Mouse (Mus musculus) right cerebral cortex, postnatal 14 days (tissue): ENCODE results near the gene Gm4881.
A peak's percentile ranks its signal among the peaks of the same experiment; 100 is the strongest.

Experiments used
- DNase-seq: peaks from one replicate; pipeline ENCODE4 v3.0.0; 2022

The Gm4881 gene

GRCm38 (mm10) chr7:24892125-24892583 lies 52.1 kb downstream of the Gm4881 start:
- DNase-seq: no peak

- DNase-seq: no peak
Observed at GRCm38 (mm10) chr7:24891241-24892124, 52.8 kb downstream of the Gm4881 start.

- DNase-seq: peak; percentile 58
Observed at GRCm38 (mm10) chr7:24890281-24891216, 53.7 kb downstream of the Gm4881 start.

GRCm38 (mm10) chr7:24889431-24890220 lies 54.7 kb downstream of the Gm4881 start:
- DNase-seq: no peak

DNA sequence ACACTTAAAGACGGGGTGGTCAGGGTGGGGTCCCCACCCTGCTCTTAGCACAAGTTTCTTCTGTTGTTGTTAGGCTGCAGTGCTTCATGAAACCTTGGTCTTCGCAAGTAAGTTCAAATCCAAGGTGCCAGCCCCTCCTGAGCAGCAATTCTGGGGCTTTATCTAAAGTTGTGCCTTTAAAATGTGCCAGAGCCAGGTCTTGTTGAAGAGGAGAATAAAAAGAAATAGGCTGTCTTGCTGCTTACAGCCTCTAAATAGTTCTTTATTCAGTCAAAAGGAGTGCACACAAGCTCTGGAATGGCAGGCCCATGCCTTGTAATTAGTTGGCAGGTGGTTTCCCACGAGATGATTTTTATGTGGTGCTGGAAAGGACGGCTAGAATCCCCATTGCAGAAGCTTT lies 57.2 kb downstream of the Gm4881 start:
- DNase-seq: no peak

DNA sequence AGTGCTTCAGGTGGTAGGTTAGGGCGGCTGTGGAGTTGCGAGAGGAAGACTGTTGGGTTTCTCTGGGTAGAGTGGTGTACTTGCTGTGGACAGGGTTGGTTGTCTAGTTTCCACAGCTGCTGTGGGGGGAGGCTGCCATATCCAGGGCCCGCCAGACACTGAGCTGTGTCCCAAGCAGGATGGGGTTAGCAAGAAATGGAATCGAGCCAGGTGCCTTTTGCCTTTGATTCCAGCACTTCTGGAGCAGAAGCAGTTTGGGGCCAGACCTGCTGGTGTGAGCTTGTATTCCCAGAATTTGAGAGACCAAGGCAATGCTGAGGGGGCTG lies 58.0 kb downstream of the Gm4881 start:
- DNase-seq: no peak

- no peak for DNase-seq
Observed at GRCm38 (mm10) chr7:24885468-24886307, 58.6 kb downstream of the Gm4881 start.

- DNase-seq: no peak
Observed at GRCm38 (mm10) chr7:24884693-24885291, 59.5 kb downstream of the Gm4881 start.

- DNase-seq: peak; percentile 99
Observed at GRCm38 (mm10) chr7:24883896-24884692, 60.2 kb downstream of the Gm4881 start, which contains the start of gene Rps19. Gene Rps19 (plus strand): TSS chr7:24884371.

- DNase-seq: no peak
Observed at GRCm38 (mm10) chr7:24882416-24883199, 61.7 kb downstream of the Gm4881 start.

DNA sequence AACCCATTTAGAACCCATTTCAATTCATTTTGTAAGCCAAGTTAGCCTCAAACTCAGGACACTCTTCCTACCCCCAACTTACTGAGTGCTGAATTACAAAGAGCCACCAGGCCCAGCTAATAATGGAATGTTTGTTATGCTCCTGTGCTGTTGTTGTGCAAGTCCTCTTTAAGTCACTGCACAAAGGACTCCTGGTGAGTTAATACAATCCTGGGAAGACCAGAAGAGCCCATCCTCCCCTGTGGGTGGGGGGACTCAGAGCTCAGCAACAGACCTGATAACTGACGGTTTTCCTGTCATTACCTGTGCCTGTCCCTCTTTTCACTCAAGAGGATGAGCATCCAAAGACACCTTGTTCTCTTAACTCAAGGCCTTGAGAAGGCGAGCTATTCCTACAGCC lies 64.7 kb downstream of the Gm4881 start:
- no peak for DNase-seq

DNA sequence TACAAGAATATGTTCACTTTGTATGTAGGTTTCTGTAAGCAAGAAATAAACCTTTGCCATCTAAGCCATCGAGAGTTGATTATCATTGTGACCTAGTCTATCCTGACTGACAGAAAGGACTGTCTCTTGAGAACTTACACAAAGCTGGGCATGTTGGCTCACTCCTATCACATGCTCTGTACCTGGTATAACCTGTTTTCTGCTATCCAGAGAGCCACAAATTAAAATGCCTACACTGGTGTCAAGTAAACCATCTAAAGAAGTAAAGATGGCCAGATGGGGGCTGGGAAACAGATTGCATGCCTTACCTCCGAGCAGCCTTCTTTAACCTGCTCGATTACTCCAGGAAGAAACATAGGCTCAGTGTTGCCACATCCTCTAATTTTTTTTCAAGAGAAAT lies 66.7 kb downstream of the Gm4881 start:
- DNase-seq: no peak
